Mouse (Mus musculus): ENCODE data around the gene Sgk1. TPM values are rescaled to one million over a fixed set of nuclear protein-coding genes. Genes with fewer than 3 reads are reported as not detected.

The Sgk1 gene
- total RNA-seq, 1 experiment from 2014 or later = 5.3 TPM

Other genes starting within 250 kb of the Sgk1 start
- not detected in 2 replicates for gene 4930444G20Rik, start 185.9 kb downstream of the Sgk1 start, total RNA-seq (2017)